Mouse (Mus musculus) ES-E14 (cell line): ENCODE data around the gene Armc10.

Source experiments
- CHD2 ChIP-seq: IDR thresholded peaks from 2 replicates; pipeline ENCODE4 v1.6.1; 2014; ENCODE audit warnings: mild to moderate bottlenecking, low read depth, low read length, inconsistent platforms
- ZNF384 ChIP-seq: IDR thresholded peaks from 2 replicates; pipeline ENCODE4 v1.6.1; 2012; ENCODE audit warnings: low read depth, low read length, inconsistent platforms

GRCm38 (mm10) chr5:21625916-21626315, 19.7 kb upstream of the Armc10 start:
- TF ChIP-seq CHD2, result no peak
- no peak for TF ChIP-seq ZNF384
